Mouse (Mus musculus) urinary bladder, postnatal 36 days (tissue): ENCODE measurements around the gene Apc2.
"Not testable (repeated sequence)": the region's sequence is repeated elsewhere in the genome, so short reads cannot be mapped to it uniquely, and the experiment has no call there.

Experiments
- DNase-seq, 2 experiments: peaks; one replicate each; pipeline ENCODE4 v3.0.0; 2022; ENCODE audit warnings: low spot score in 2 of 2, mixed read lengths in 1 of 2

The Apc2 gene

GRCm38 (mm10) chr10:80295618-80296425, at the start of gene Apc2:
TSS of gene Apc2 (plus strand) at chr10:80295977.
- peak; percentile 63 to 70 for DNase-seq

GRCm38 (mm10) chr10:80247849-80248248, 47.9 kb upstream of the Apc2 start:
- no peak for DNase-seq

GRCm38 (mm10) chr10:80248437-80248836, 47.3 kb upstream of the Apc2 start:
- DNase-seq = not testable (repeated sequence)

GRCm38 (mm10) chr10:80248971-80249640, 46.7 kb upstream of the Apc2 start, which contains the start of gene Ndufs7:
TSS of gene Ndufs7 (plus strand) at chr10:80249121.
- DNase-seq = peak; percentile 95

- no peak for DNase-seq
These were observed 45.7 kb upstream of the Apc2 start for GRCm38 (mm10) chr10:80250059-80250458.

DNA sequence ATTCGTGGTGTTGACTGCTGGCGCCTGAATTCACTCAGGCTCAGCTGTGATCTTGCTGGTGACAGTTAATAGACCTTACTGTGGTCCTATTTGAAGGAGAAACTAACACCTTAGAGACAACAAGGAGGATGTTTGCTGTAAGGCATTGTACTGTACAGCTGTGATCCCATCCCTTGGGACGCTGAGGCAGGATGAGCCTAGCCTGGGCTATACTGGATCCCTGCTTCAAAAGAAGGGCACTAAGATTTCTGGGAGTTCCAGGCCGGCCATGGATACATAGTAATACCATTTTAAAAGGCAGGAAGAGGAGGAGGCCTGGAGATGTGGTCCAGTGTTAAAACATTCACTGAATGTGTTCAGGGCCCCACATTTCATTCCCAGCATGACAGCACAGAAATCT, 45.2 kb upstream of the Apc2 start:
- DNase-seq = no peak

- no peak for DNase-seq
These were observed 43.8 kb upstream of the Apc2 start for GRCm38 (mm10) chr10:80252011-80252410.

DNA sequence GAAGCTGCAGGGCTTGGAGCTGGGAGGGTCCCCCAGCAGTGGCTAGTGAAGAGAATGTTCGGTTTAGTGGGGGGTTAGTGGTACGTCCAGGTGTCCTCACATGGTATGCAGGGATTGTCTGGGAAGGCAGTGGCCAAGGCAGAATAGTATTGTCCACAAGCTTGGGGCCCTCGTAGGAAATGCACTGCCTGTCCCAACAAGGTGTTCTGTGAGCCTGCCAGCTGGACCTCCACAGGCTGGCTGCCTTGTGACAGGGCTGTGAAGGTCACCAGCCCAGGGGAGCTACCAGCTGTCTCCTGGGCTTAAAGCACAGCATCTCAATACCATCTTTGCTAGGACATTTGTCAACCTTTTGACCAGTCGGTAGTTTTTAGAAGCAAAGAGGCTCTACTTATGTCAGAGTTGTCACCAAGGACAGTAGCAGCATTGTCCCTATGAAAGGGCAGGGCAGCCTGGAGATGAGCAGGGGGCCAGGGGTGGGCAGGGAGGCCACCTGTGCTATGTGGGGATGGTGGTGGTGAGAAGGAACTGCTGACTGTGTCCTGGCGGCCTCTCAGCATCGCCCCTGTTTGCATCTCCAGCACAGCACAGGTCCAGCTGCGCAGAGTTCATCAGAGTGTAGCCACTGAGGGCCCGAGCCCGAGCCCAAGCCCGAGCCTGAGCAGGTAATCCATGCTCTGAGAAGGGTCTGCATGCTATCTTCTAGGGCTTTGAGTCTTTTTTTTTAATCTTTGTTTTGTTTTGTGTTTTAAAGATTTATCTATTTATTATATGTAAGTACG, 43.1 kb upstream of the Apc2 start:
- DNase-seq = no peak

- no peak for DNase-seq
These were observed 42.2 kb upstream of the Apc2 start for GRCm38 (mm10) chr10:80253551-80253950.

DNA sequence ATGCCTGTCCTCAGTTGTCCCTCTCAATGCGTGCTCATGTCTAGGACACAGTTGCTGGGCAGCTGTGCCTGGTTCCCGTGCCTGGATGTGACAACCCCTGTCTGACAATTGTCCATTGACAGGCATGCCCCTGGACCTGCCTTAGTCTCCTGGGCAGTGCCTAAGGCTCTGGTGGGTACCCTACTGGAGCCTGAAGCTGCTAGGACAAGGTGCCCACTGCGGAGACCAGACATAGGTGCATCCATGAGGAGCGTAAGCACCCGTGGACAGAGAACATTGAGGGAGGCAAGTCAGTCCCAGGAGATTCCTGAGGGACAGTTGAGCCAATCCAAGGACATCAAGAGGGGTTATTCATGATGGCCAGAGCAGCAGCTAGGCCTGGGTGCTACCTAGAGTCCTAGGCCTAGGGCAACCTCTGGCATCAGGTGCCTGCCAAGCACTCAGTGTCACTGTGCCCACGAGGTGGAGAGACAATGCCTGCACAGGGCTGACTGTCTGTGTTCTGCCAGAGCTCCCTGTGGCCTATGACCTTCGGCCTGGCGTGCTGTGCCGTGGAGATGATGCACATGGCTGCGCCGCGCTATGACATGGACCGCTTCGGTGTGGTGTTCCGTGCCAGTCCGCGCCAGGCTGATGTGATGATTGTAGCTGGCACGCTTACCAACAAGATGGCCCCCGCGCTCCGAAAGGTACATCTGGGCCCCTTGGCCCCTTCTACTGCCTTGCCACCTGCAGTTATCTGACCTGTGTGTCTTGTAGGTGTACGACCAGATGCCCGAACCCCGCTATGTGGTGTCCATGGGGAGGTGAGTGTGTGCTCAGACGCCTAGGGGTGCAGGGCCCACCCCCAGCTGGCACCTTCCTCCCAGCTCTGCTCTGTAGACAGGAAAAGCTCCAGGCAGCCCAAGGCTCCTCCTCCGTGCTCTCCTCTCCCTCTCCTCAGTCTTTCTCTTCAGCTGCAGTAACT, 41.2 kb upstream of the Apc2 start:
- no peak for DNase-seq

GRCm38 (mm10) chr10:80255881-80256535, 39.8 kb upstream of the Apc2 start:
- no peak for DNase-seq

GRCm38 (mm10) chr10:80257936-80258335, 37.8 kb upstream of the Apc2 start:
- DNase-seq = no peak

DNA sequence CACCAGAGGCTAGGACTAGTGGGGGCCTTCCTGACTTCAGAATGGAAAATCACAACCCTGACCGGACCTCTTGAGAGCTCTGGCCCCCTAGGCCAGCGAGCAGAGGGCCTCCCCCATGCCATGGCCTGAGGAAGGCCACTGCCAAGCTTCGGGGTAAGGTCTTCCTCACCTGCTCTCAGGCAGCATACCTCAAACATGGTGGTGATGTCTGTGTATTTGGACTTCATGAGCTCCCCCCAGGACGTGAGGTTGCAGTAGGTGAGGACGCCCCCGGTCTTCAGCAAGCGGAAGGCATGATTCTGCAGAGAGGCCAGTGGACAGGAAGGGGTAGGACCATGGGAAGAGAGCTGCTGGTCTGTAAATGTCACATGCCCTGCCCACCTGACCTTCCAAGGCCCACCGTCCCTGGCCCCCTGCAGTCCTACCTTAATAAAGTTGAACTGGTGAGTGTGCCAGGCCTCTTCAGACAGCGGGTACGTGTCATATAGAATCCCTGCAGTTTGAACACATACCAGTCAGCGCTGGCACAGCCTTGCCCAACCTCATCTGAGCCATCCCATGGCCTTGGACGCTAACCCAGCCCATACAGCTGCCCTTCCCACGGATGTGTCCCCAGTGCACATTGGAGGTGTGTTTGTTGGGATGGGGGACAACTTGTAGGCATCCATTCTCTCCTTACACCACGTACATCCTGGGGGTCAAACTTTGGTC, 36.9 kb upstream of the Apc2 start:
- DNase-seq = no peak

DNA sequence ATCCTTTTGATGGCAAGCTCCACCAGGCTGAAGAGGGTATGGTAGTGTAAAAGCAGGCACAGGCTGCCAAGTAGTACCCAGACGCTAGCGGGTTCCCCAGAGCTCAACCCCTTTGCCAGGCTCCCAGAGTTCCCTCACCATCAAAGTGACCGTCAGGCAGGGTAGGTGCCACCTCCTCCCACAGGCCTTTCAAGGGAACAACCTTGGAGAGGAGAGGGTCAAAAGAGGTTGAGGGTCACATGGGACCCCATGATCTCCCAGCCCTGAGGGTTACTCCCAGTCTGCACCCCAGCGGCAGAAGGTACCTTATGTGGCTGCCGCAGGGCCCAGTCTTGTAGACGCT, 36.3 kb upstream of the Apc2 start:
- no peak for DNase-seq

DNA sequence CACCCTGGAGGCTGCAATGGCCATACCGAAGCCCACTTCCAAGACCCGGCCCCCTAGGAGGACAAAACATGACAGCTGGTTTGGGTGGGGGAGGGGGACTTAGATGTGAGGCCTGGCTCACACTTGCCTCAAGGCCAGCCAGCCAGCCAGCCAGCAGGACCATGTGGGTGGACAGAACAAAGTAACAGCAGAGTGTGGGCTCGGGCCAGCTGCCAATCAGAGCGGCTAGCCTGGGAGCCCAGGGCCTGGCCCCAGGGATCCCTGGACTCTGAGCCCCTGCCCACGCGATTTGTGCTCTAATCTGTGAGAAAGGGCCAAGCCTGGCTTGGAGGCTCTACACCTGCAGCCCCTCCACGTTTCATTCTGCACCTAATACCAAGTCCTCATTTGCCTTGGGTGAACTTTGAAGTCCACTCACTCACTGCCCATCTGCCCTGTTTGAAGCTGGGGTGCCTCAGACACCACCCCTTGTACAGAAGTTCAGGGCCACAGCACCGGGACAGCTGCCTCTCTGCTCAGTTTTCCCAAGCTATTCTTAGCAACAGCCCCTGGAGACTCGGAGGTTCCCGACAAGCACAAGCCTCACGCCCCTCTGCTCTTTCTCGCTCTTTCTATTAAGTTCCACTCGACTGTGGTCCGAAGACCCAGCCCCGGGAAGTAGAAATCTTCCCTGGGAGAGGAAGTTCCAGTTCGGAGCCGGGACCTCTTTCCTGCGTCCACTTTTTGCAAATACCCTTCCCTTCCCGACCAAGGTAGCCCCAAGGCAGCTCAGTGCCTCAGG, 35.7 kb upstream of the Apc2 start:
- DNase-seq = no peak

- DNase-seq = peak; percentile 97 to 99
These were observed 34.9 kb upstream of the Apc2 start, which contains the start of the genes Gamt and Dazap1 for GRCm38 (mm10) chr10:80260642-80261584. TSS of gene Gamt (minus strand) at chr10:80261012. TSS of gene Dazap1 (plus strand) at chr10:80261486.

DNA sequence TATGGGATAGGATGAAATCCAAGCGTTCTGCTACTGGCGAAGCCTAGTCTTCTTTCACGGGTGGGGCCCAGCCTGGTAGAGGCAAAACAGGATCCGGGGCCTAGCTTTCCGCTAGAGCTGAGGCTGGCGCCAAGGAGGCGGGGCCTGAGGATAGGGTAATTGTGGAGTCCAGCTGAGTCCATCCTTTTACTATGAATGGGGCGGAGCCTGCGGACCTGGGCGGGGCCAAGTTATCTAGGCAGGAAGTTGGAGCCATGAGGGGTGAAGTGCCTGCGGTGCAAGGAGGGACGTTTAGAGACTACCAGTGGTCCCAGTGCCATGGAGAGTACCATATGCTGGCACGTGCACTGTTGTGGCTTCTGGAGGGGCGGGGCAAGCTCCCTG, 34.2 kb upstream of the Apc2 start:
- DNase-seq = peak; percentile 97 to 98

DNA sequence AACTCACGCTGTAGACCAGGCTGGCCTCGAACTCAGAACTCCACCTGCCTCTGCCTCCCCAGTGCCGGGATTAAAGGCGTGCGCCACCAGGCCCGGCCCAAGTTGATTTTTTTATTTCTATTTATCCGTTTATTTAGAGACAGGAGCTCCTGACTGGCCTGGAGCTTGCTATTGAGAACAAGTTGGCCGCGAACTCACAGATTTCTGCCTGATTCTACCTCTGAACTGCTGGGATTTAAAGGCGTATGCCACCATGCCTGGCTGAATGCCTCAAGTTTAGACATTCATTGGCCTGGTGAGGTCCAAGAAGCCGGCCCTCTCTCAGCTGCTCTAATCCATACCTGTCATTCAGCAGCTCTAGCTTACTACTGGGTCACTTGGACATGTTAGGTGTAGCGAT, 33.6 kb upstream of the Apc2 start:
- DNase-seq = no peak
